Mouse (Mus musculus) heart, adult 2 months (tissue): ENCODE measurements around the gene Ctdsp2.

Source experiments
- CTCF ChIP-seq: fragments of 200-600 bp; IDR thresholded peaks from 2 replicates; pipeline ENCODE4 v1.8.1; 2022; ENCODE audit warnings: antibody characterized with exemption, mild to moderate bottlenecking, moderate library complexity
- POLR2A ChIP-seq: fragments of 200-500 bp; IDR thresholded peaks from 2 replicates; pipeline ENCODE4 v1.6.1; 2011; ENCODE audit warnings: mild to moderate bottlenecking, low read depth, low read length, control low read depth; ENCODE audit not compliant: insufficient read depth

GRCm38 (mm10) chr10:126934561-126934960 lies 44.0 kb upstream of the Ctdsp2 start:
- TF ChIP-seq POLR2A = no peak
- TF ChIP-seq CTCF = no peak
